In genomic region chr4:136247729-136248463, GRCm38 (mm10) we compare ENCODE assay signal across 9 mouse cellular contexts. TPM values are rescaled to one million over a fixed set of nuclear protein-coding genes. Genes with fewer than 3 reads are reported as not detected.
DNase-seq lines count a peak whose midpoint lies in the region; ATAC-seq lines count a peak whose summit lies in the region.
"Had no signal": no experiment of that assay in that cellular context is flagged by ENCODE, and none has a peak within 500 bp of the region (broad histone marks: within the 10 kb centered on the region; RNA-seq: fewer than 3 reads in every experiment).

Gene Tcea3 (plus strand): TSS chr4:136247729.

- H3K4me2 ChIP-seq in embryonic facial prominence, embryonic 14.5 days (ENCODE audit: low read depth, low read length) = peak within 1 kb of the TSS; percentile 99
- H3K4me2 ChIP-seq in heart, embryonic 16.5 days (ENCODE audit: low read depth, low read length) = peak within 1 kb of the TSS; percentile 69

- H3K4me3 ChIP-seq in embryonic facial prominence, embryonic 14.5 days (ENCODE audit: low read depth, low read length) = peak within 1 kb of the TSS; percentile 55
- H3K4me3 ChIP-seq in heart, embryonic 16.5 days (ENCODE audit: low read length) = peak within 1 kb of the TSS; percentile 76

- H3K9me3 ChIP-seq in embryonic facial prominence, embryonic 14.5 days (ENCODE audit: control insufficient read depth, low read length) = no peaks in the 10 kb centered on the region
- H3K9me3 ChIP-seq in heart, embryonic 16.5 days (replicated peaks; ENCODE audit: control insufficient read depth, low read length) = no peaks in the 10 kb centered on the region

- 0% methylated on average over 33 of the region's 46 CpGs for WGBS in embryonic facial prominence, embryonic 14.5 days
- under 1% methylated on average over 46 of the region's 46 CpGs for WGBS in heart, embryonic 16.5 days

- ATAC-seq in embryonic facial prominence, embryonic 14.5 days (ENCODE audit: low read depth) = peak; percentile 27
- ATAC-seq in heart, embryonic 16.5 days (replicated peaks; ENCODE audit: extremely low read depth, insufficient read depth, low FRiP score) = peak; percentile 73
- ATAC-seq: Patski had no signal

- no peak within 1 kb of the TSS for H3K27ac ChIP-seq in embryonic facial prominence, embryonic 14.5 days (replicated peaks; ENCODE audit: low read depth, low read length)
- H3K27ac ChIP-seq in heart, embryonic 16.5 days (ENCODE audit: low read length) = peak within 1 kb of the TSS; percentile 84

- peak; percentile 34 for DNase-seq in ovary, adult 18-20 months (ENCODE audit: low spot score)
- DNase-seq in ovary, postnatal 14 days (ENCODE audit: low spot score) = no peak
- DNase-seq in embryonic facial prominence, embryonic 14.5 days (ENCODE audit: low spot score) = peak; percentile 56
- DNase-seq in kidney, postnatal 25 days = peak; percentile 81 to 89
- DNase-seq in mesoderm, embryonic 11.5 days (ENCODE audit: low read depth, low spot score) = peak; percentile 55
- DNase-seq in right cerebral cortex, adult 2 months (ENCODE audit: low spot score in 2 of 2) = no peak
- DNase-seq in cerebellum, adult 18-20 months = no peak

- H3K9ac ChIP-seq in embryonic facial prominence, embryonic 14.5 days (ENCODE audit: low read depth, low read length) = peak within 1 kb of the TSS; percentile 62
- H3K9ac ChIP-seq in heart, embryonic 16.5 days (ENCODE audit: low read length) = peak within 1 kb of the TSS; percentile 74

- H3K27me3 ChIP-seq in embryonic facial prominence, embryonic 14.5 days (replicated peaks; ENCODE audit: control insufficient read depth, insufficient read depth, low read length) = peaks cover 63% of the 10 kb centered on the region
- H3K27me3 ChIP-seq in heart, embryonic 16.5 days (ENCODE audit: control insufficient read depth, insufficient read depth, low read length) = peaks cover 11% of the 10 kb centered on the region
- H3K27me3 ChIP-seq: Patski had no signal

- peaks cover 19% of the 10 kb centered on the region for H3K36me3 ChIP-seq in embryonic facial prominence, embryonic 14.5 days (ENCODE audit: control insufficient read depth, insufficient read depth, low read length)
- H3K36me3 ChIP-seq in heart, embryonic 16.5 days (ENCODE audit: control insufficient read depth, insufficient read depth) = no peaks in the 10 kb centered on the region

- H3K4me1 ChIP-seq in embryonic facial prominence, embryonic 14.5 days (ENCODE audit: control insufficient read depth, insufficient read depth, low read length) = peaks cover 33% of the 10 kb centered on the region
- H3K4me1 ChIP-seq in heart, embryonic 16.5 days (ENCODE audit: control insufficient read depth, insufficient read depth, low read length) = peaks cover 30% of the 10 kb centered on the region

RNA-seq across cellular contexts. Expression of gene Tcea3, which starts in this region (rescaled TPM):
- 25.4 and 27.2 TPM in 2 replicates for polyA plus RNA-seq in embryonic facial prominence, embryonic 14.5 days (2014; fragmentation: Nextera tagmentation; extraction: Ambion mirVana)
- 54.9 and 57.5 TPM in 2 replicates for polyA plus RNA-seq in heart, embryonic 16.5 days (2015; fragmentation: Nextera tagmentation; extraction: Ambion mirVana)

Comparison
In these comparisons a context has a peak if more than half of its experiments do, and no peak if none do; other contexts are left out.
1. DNase-seq: peak in ovary, adult 18-20 months (single experiment), embryonic facial prominence, embryonic 14.5 days (single experiment), kidney, postnatal 25 days (2 of 2) and mesoderm, embryonic 11.5 days (single experiment); none in ovary, postnatal 14 days (single experiment), right cerebral cortex, adult 2 months (0 of 2) and cerebellum, adult 18-20 months (0 of 2).